ENCODE assay signal across 38 mouse cellular contexts in genomic region chr4:151051162-151051561, GRCm38 (mm10). TPM values are rescaled to one million over a fixed set of nuclear protein-coding genes. Genes with fewer than 3 reads are reported as not detected.
DNase-seq lines count a peak whose midpoint lies in the region; ATAC-seq and TF ChIP-seq lines count a peak whose summit lies in the region.
"Had no signal": no experiment of that assay in that cellular context is flagged by ENCODE, and none has a peak within 500 bp of the region (broad histone marks: within the 10 kb centered on the region; RNA-seq: fewer than 3 reads in every experiment).

No protein-coding gene starts in this region.

- no peak for TF ChIP-seq POLR2A in liver, adult 2 months (IDR thresholded peaks at IDR 0.05; ENCODE audit: extremely low read depth, insufficient read depth, low read length)

- H3K9ac ChIP-seq in forebrain, embryonic 11.5 days (ENCODE audit: low read length): no peak overlapping the region
- no peak overlapping the region for H3K9ac ChIP-seq in forebrain, embryonic 12.5 days
- no peak overlapping the region for H3K9ac ChIP-seq in liver, adult 2 months (ENCODE audit: low read depth, low read length)
- H3K9ac ChIP-seq in liver, embryonic 11.5 days (ENCODE audit: low read depth, low read length): no peak overlapping the region
- H3K9ac ChIP-seq: forebrain, embryonic 15.5 days; hindbrain, embryonic 13.5 days; kidney, embryonic 15.5 days; liver, embryonic 14.5 days; lung, embryonic 14.5 days; midbrain, embryonic 13.5 days; stomach, embryonic 15.5 days had no signal

- no peaks in the 10 kb centered on the region; the same call in 1 of the 2 replicates for H3K36me3 ChIP-seq in forebrain, embryonic 11.5 days (ENCODE audit: control insufficient read depth, insufficient read depth, low read length)
- peaks cover 56% of the 10 kb centered on the region for H3K36me3 ChIP-seq in forebrain, embryonic 12.5 days (replicated peaks)
- peaks cover 58% of the 10 kb centered on the region for H3K36me3 ChIP-seq in liver, adult 2 months (ENCODE audit: control insufficient read depth, insufficient read depth, low read length)
- H3K36me3 ChIP-seq in liver, embryonic 11.5 days (ENCODE audit: control insufficient read depth, insufficient read depth, low read length): peaks cover 22% of the 10 kb centered on the region

- H3K4me1 ChIP-seq in forebrain, embryonic 11.5 days (replicated peaks; ENCODE audit: control insufficient read depth, insufficient read depth, low read length): no peaks in the 10 kb centered on the region
- H3K4me1 ChIP-seq in forebrain, embryonic 12.5 days: peaks cover under 1% of the 10 kb centered on the region
- H3K4me1 ChIP-seq in liver, adult 2 months (ENCODE audit: control insufficient read depth, insufficient read depth, low read length): peaks cover 3% of the 10 kb centered on the region
- H3K4me1 ChIP-seq in liver, embryonic 11.5 days (replicated peaks; ENCODE audit: control insufficient read depth, insufficient read depth, low read length): peaks cover under 1% of the 10 kb centered on the region; the same call in 1 of the 2 replicates
- H3K4me1 ChIP-seq: stomach, embryonic 15.5 days had no signal

- H3K79me2 ChIP-seq in liver, adult 2 months (ENCODE audit: control insufficient read depth, insufficient read depth, low read length): peaks cover 21% of the 10 kb centered on the region; the same call in 1 of the 2 replicates

- H3K4me2 ChIP-seq in forebrain, embryonic 11.5 days (ENCODE audit: low read depth, low read length, severe bottlenecking): no peak overlapping the region
- no peak overlapping the region for H3K4me2 ChIP-seq in forebrain, embryonic 12.5 days
- H3K4me2 ChIP-seq in liver, embryonic 11.5 days: no peak overlapping the region
- H3K4me2 ChIP-seq: forebrain, embryonic 15.5 days; heart, embryonic 11.5 days; hindbrain, embryonic 13.5 days; kidney, embryonic 15.5 days; lung, embryonic 14.5 days; midbrain, embryonic 13.5 days; stomach, embryonic 15.5 days had no signal

- H3K4me3 ChIP-seq in forebrain, embryonic 11.5 days (ENCODE audit: low read depth, low read length): no peak overlapping the region
- H3K4me3 ChIP-seq in forebrain, embryonic 12.5 days (replicated peaks): no peak overlapping the region
- H3K4me3 ChIP-seq in liver, adult 2 months (ENCODE audit: insufficient read depth, low read depth, low read length): no peak overlapping the region
- no peak overlapping the region for H3K4me3 ChIP-seq in liver, embryonic 11.5 days (ENCODE audit: low read depth, low read length)
- H3K4me3 ChIP-seq: forebrain, embryonic 15.5 days; hindbrain, embryonic 13.5 days; kidney, embryonic 15.5 days; megakaryocyte, embryonic 14.5 days; midbrain, embryonic 13.5 days; stomach, embryonic 15.5 days had no signal

- peak; percentile 15 for DNase-seq in forebrain, embryonic 11.5 days (ENCODE audit: low spot score)
- no peak for DNase-seq in liver, adult 2 months (ENCODE audit: extremely low read depth, low read depth, low spot score)
- DNase-seq in liver, embryonic 11.5 days (ENCODE audit: low spot score): no peak
- DNase-seq in naive thymus-derived CD4-positive, alpha-beta T cell, adult 2 months (ENCODE audit: low read depth): peak; percentile 30
- DNase-seq in ovary, adult 18-20 months (ENCODE audit: low spot score): no peak
- DNase-seq in adrenal gland, postnatal 25 days: no peak
- DNase-seq: adrenal gland, postnatal 36 days; cerebellum, adult 2 months; cerebellum, postnatal 14 days; gastrocnemius, postnatal 10 days; heart, adult 18-20 months; heart, postnatal 4 days; kidney, adult 11 months; kidney, postnatal 25 days; left cerebral cortex, postnatal 4 days; lung, embryonic 14.5 days; thymus, postnatal 25 days had no signal

- no peak for ATAC-seq in forebrain, embryonic 11.5 days (replicated peaks; ENCODE audit: low FRiP score)
- no peak for ATAC-seq in forebrain, embryonic 12.5 days (ENCODE audit: low FRiP score)
- no peak for ATAC-seq in liver, embryonic 11.5 days (replicated peaks; ENCODE audit: low FRiP score)
- peak; percentile 75 for ATAC-seq in granulocyte monocyte progenitor cell, adult 5-6 weeks (replicated peaks; ENCODE audit: poor library complexity, severe bottlenecking)
- ATAC-seq: forebrain, embryonic 15.5 days; midbrain, embryonic 13.5 days had no signal

- no peak overlapping the region for H3K27ac ChIP-seq in forebrain, embryonic 11.5 days (ENCODE audit: low read depth, low read length)
- H3K27ac ChIP-seq in forebrain, embryonic 12.5 days: no peak overlapping the region
- peak overlapping the region; percentile 7; the same call in 1 of the 2 replicates for H3K27ac ChIP-seq in liver, adult 2 months (replicated peaks; ENCODE audit: insufficient read depth, low read depth, low read length)
- H3K27ac ChIP-seq in liver, embryonic 11.5 days (ENCODE audit: low read depth, low read length): no peak overlapping the region
- H3K27ac ChIP-seq: forebrain, embryonic 15.5 days; hindbrain, embryonic 13.5 days; kidney, embryonic 15.5 days; liver, embryonic 14.5 days; midbrain, embryonic 13.5 days; stomach, embryonic 15.5 days had no signal

- no peak for TF ChIP-seq CTCF in liver, adult 2 months (IDR thresholded peaks at IDR 0.05; ENCODE audit: low read depth, low read length)

- WGBS in forebrain, embryonic 11.5 days: 90% methylated on average over 1 of the region's 1 CpGs
- WGBS in forebrain, embryonic 12.5 days: 90% methylated on average over 1 of the region's 1 CpGs
- 74% methylated on average over 1 of the region's 1 CpGs for WGBS in liver, adult 2 months
- 95% methylated on average over 1 of the region's 1 CpGs for WGBS in liver, embryonic 11.5 days

- H3K9me3 ChIP-seq in forebrain, embryonic 11.5 days (ENCODE audit: control insufficient read depth, low read length): no peaks in the 10 kb centered on the region
- H3K9me3 ChIP-seq in forebrain, embryonic 12.5 days: no peaks in the 10 kb centered on the region
- H3K9me3 ChIP-seq in liver, embryonic 11.5 days (ENCODE audit: control insufficient read depth, low read length): no peaks in the 10 kb centered on the region
- H3K9me3 ChIP-seq: forebrain, embryonic 15.5 days; hindbrain, embryonic 13.5 days; kidney, embryonic 15.5 days; megakaryocyte, embryonic 14.5 days; midbrain, embryonic 13.5 days; stomach, embryonic 15.5 days had no signal

- no peaks in the 10 kb centered on the region for H3K27me3 ChIP-seq in forebrain, embryonic 11.5 days (ENCODE audit: control insufficient read depth, insufficient read depth, low read length)
- H3K27me3 ChIP-seq in forebrain, embryonic 12.5 days: no peaks in the 10 kb centered on the region
- H3K27me3 ChIP-seq in liver, adult 2 months (ENCODE audit: control insufficient read depth, insufficient read depth, low read length): no peaks in the 10 kb centered on the region
- H3K27me3 ChIP-seq in liver, embryonic 11.5 days (replicated peaks; ENCODE audit: control insufficient read depth, insufficient read depth, low read length): no peaks in the 10 kb centered on the region
- H3K27me3 ChIP-seq: forebrain, embryonic 15.5 days; hindbrain, embryonic 13.5 days; kidney, embryonic 15.5 days; megakaryocyte, embryonic 14.5 days; midbrain, embryonic 13.5 days; stomach, embryonic 15.5 days had no signal

RNA-seq across cellular contexts. Expression of gene Vamp3, which starts 6.6 kb away (rescaled TPM):
- polyA plus RNA-seq in forebrain, embryonic 11.5 days (2014; fragmentation: Nextera tagmentation; extraction: Ambion mirVana): 96.1 and 109 TPM in 2 replicates
- 77.4 and 77.5 TPM in 2 replicates for polyA plus RNA-seq in forebrain, embryonic 12.5 days (2016; fragmentation: Nextera tagmentation; extraction: Ambion mirVana)
- 16.4 and 18.4 TPM in 2 replicates for total RNA-seq in liver, adult 2 months (2014; rRNA removed)
- 5.8 and 5.9 TPM in 2 replicates for polyA plus RNA-seq in liver, adult 2 months (2012; rRNA removed)
- polyA plus RNA-seq in liver, embryonic 11.5 days (2014; fragmentation: Nextera tagmentation; extraction: Ambion mirVana): 71.0 and 74.6 TPM in 2 replicates
- 75.4 and 79.8 TPM in 2 replicates for total RNA-seq in granulocyte monocyte progenitor cell, adult 5-6 weeks (2014; fragmentation: Nextera tagmentation)
- 66.9 and 76.8 TPM in 2 replicates for total RNA-seq in granulocyte monocyte progenitor cell, adult 5-6 weeks (2017)
- 82.5 and 88.5 TPM in 2 replicates for total RNA-seq in adrenal gland, postnatal 25 days (2021)

RNA-seq across cellular contexts. Expression of gene Per3, which starts 6.7 kb away (rescaled TPM):
- polyA plus RNA-seq in forebrain, embryonic 11.5 days (2014; fragmentation: Nextera tagmentation; extraction: Ambion mirVana): 5.5 and 6.7 TPM in 2 replicates
- polyA plus RNA-seq in forebrain, embryonic 12.5 days (2016; fragmentation: Nextera tagmentation; extraction: Ambion mirVana): 4.8 and 5.8 TPM in 2 replicates
- 23.2 and 28.9 TPM in 2 replicates for total RNA-seq in liver, adult 2 months (2014; rRNA removed)
- 1.6 and 4.0 TPM in 2 replicates for polyA plus RNA-seq in liver, adult 2 months (2012; rRNA removed)
- 7.7 and 8.0 TPM in 2 replicates for polyA plus RNA-seq in liver, embryonic 11.5 days (2014; fragmentation: Nextera tagmentation; extraction: Ambion mirVana)
- 11.2 and 21.2 TPM in 2 replicates for total RNA-seq in granulocyte monocyte progenitor cell, adult 5-6 weeks (2014; fragmentation: Nextera tagmentation)
- total RNA-seq in granulocyte monocyte progenitor cell, adult 5-6 weeks (2017): 10.4 and 12.1 TPM in 2 replicates
- 29.7 and 55.5 TPM in 2 replicates for total RNA-seq in adrenal gland, postnatal 25 days (2021)

RNA-seq across cellular contexts. Expression of gene Gm13090, which starts 38.2 kb away (rescaled TPM):
- 0.39 TPM in 1 of 2 replicates, not detected in the other for polyA plus RNA-seq in forebrain, embryonic 11.5 days (2014; fragmentation: Nextera tagmentation; extraction: Ambion mirVana)
- polyA plus RNA-seq in forebrain, embryonic 12.5 days (2016; fragmentation: Nextera tagmentation; extraction: Ambion mirVana): 0.54 TPM in 1 of 2 replicates, not detected in the other
- not detected in 2 replicates for total RNA-seq in liver, adult 2 months (2014; rRNA removed)
- polyA plus RNA-seq in liver, adult 2 months (2012; rRNA removed): not detected in 2 replicates
- not detected in 2 replicates for polyA plus RNA-seq in liver, embryonic 11.5 days (2014; fragmentation: Nextera tagmentation; extraction: Ambion mirVana)
- not detected in 2 replicates for total RNA-seq in granulocyte monocyte progenitor cell, adult 5-6 weeks (2014; fragmentation: Nextera tagmentation)
- total RNA-seq in granulocyte monocyte progenitor cell, adult 5-6 weeks (2017): not detected in 2 replicates
- not detected in 2 replicates for total RNA-seq in adrenal gland, postnatal 25 days (2021)
- total RNA-seq: adrenal gland, adult 18-20 months; adrenal gland, postnatal 36 days; gastrocnemius, postnatal 10 days; heart, adult 18-20 months; heart, postnatal 4 days; layer of hippocampus, adult 18-20 months; layer of hippocampus, postnatal 25 days; left cerebral cortex, adult 8-10 months; left cerebral cortex, postnatal 4 days; monocyte, adult 5-6 weeks; neutrophil, adult 5-6 weeks had no signal
- polyA plus RNA-seq: cerebellum, adult 2 months; embryonic facial prominence, embryonic 11.5 days; hindbrain, embryonic 13.5 days; kidney, embryonic 15.5 days; limb, embryonic 14.5 days; liver, embryonic 14.5 days; lung, embryonic 14.5 days; small intestine, adult 2 months; stomach, embryonic 15.5 days had no signal

RNA-seq across cellular contexts. Expression of gene Uts2, which starts 54.3 kb away (rescaled TPM):
- polyA plus RNA-seq in forebrain, embryonic 11.5 days (2014; fragmentation: Nextera tagmentation; extraction: Ambion mirVana): not detected in 2 replicates
- polyA plus RNA-seq in forebrain, embryonic 12.5 days (2016; fragmentation: Nextera tagmentation; extraction: Ambion mirVana): not detected in 2 replicates
- not detected in 2 replicates for total RNA-seq in liver, adult 2 months (2014; rRNA removed)
- not detected in 2 replicates for polyA plus RNA-seq in liver, adult 2 months (2012; rRNA removed)
- polyA plus RNA-seq in liver, embryonic 11.5 days (2014; fragmentation: Nextera tagmentation; extraction: Ambion mirVana): not detected in 2 replicates
- total RNA-seq in granulocyte monocyte progenitor cell, adult 5-6 weeks (2014; fragmentation: Nextera tagmentation): not detected in 2 replicates
- not detected in 2 replicates for total RNA-seq in granulocyte monocyte progenitor cell, adult 5-6 weeks (2017)
- not detected in 2 replicates for total RNA-seq in adrenal gland, postnatal 25 days (2021)
- total RNA-seq: adrenal gland, adult 18-20 months; adrenal gland, postnatal 36 days; gastrocnemius, postnatal 10 days; heart, adult 18-20 months; heart, postnatal 4 days; layer of hippocampus, adult 18-20 months; layer of hippocampus, postnatal 25 days; left cerebral cortex, adult 8-10 months; left cerebral cortex, postnatal 4 days; monocyte, adult 5-6 weeks; neutrophil, adult 5-6 weeks had no signal
- polyA plus RNA-seq: embryonic facial prominence, embryonic 11.5 days; forebrain, embryonic 15.5 days; heart, embryonic 11.5 days; heart, embryonic 16.5 days; hindbrain, embryonic 13.5 days; kidney, embryonic 15.5 days; limb, embryonic 14.5 days; liver, embryonic 14.5 days; lung, embryonic 14.5 days; midbrain, embryonic 13.5 days; neural tube, embryonic 11.5 days; small intestine, adult 2 months; stomach, embryonic 15.5 days had no signal

Comparison
In these comparisons a context has a peak if more than half of its experiments do, and no peak if none do; other contexts are left out.
1. RNA of gene Vamp3, which starts 6.6 kb away (polyA plus RNA-seq): 96.1 to 109 TPM in forebrain, embryonic 11.5 days, 77.4 to 77.5 TPM in forebrain, embryonic 12.5 days and 71.0 to 74.6 TPM in liver, embryonic 11.5 days; 5.8 to 5.9 TPM in liver, adult 2 months; every median in the first group is over 10 times any median in the second.
2. DNase-seq: peak in forebrain, embryonic 11.5 days (single experiment) and naive thymus-derived CD4-positive, alpha-beta T cell, adult 2 months (single experiment); none in liver, adult 2 months (single experiment), liver, embryonic 11.5 days (single experiment), ovary, adult 18-20 months (single experiment) and adrenal gland, postnatal 25 days (single experiment).